Mouse (Mus musculus) neural tube, embryonic 11.5 days (tissue): ENCODE measurements at regions not wholly inside any gene's neighbourhood (a gene's known extent, or its start where the extent isn't known, plus 50 kb on each side); places are given as distances from the start of the nearest gene placed in this dataset.

Experiments
- ATAC-seq: fragments of 200-750 bp; cut with Nextera tagmentation; 2 replicates; pipeline ENCODE4 v1.8.0; 2017; ENCODE audit warnings: moderate number of reproducible peaks, mild to moderate bottlenecking, moderate TSS enrichment, moderate library complexity; ENCODE audit not compliant: insufficient read depth, low FRiP score, low TSS enrichment
- DNase-seq: peaks from one replicate; pipeline ENCODE4 v3.0.0-alpha.2; 2015; ENCODE audit warnings: low spot score
- H3K27ac ChIP-seq: fragments of 300-500 bp; sonication (generic); 2 replicates; pipeline ENCODE4 v1.5.1; 2014; ENCODE audit warnings: low read depth, mild to moderate bottlenecking, low read length
- H3K27me3 ChIP-seq: fragments of 300-500 bp; sonication (generic); 2 replicates; pipeline ENCODE4 v1.6.1; 2014; ENCODE audit warnings: mild to moderate bottlenecking, low read length, mixed read lengths; ENCODE audit not compliant: control insufficient read depth, insufficient read depth
- H3K36me3 ChIP-seq: fragments of 300-500 bp; sonication (generic); 2 replicates; pipeline ENCODE4 v1.6.1; 2014; ENCODE audit warnings: mild to moderate bottlenecking, low read length, moderate library complexity, mixed read lengths; ENCODE audit not compliant: control insufficient read depth, insufficient read depth
- H3K4me1 ChIP-seq: fragments of 300-500 bp; sonication (generic); 2 replicates; pipeline ENCODE4 v1.6.1; 2014; ENCODE audit warnings: low read length, mixed read lengths; ENCODE audit not compliant: control insufficient read depth, insufficient read depth
- H3K4me2 ChIP-seq: fragments of 300-500 bp; sonication (generic); 2 replicates; pipeline ENCODE4 v1.6.1; 2014; ENCODE audit warnings: low read depth, mild to moderate bottlenecking, moderate library complexity
- H3K4me3 ChIP-seq: fragments of 300-500 bp; sonication (generic); 2 replicates; pipeline ENCODE4 v1.5.1; 2014; ENCODE audit warnings: low read depth, low read length
- H3K9ac ChIP-seq: fragments of 300-500 bp; sonication (generic); 2 replicates; pipeline ENCODE4 v1.6.1; 2014; ENCODE audit warnings: mild to moderate bottlenecking, low read length
- H3K9me3 ChIP-seq: fragments of 300-500 bp; sonication (generic); 2 replicates; pipeline ENCODE4 v1.6.1; 2016; ENCODE audit warnings: low read length; ENCODE audit not compliant: control insufficient read depth
- WGBS: fragments of 180-500 bp; shearing (Covaris S2); extraction: QIAGEN DNeasy Blood & Tissue Kit; methylation state at CpG from one replicate; pipeline ENCODE4 v1.1.7; 2014; 5-methylcytosine and 5-hydroxymethylcytosine counted together

DNA sequence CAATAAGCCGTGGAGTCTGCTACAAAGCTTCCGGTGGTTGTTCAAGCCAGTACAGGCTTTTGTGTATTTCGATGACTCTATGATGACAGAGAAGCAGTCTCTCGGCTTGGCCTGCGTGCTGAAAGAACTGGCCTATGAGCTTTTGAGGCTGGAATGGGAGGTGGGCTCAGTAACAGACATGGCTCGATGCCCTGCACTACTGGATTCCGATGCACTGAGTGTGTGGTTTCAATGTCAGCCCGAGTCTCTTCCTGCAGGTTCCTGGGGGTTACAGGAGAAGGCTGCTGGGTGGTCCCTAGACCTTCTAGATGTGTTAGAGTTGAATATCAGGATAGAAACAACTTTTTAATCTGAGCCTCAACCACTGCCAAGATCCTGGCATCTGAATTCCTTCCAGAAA is 53.2 kb downstream of the Gm815 start:
- Histone ChIP-seq H3K27ac (no peak overlapping the region), H3K4me3 (no peak overlapping the region), H3K9ac (no peak overlapping the region), H3K36me3 (no peaks in the 10 kb centered on the region), H3K9me3 (no peaks in the 10 kb centered on the region), H3K27me3 (no peaks in the 10 kb centered on the region), H3K4me2 (no peak overlapping the region), H3K4me1 (no peaks in the 10 kb centered on the region)
- DNase-seq, result no peak
- 89% methylated on average over 8 of the region's 8 CpGs for WGBS
- no peak for ATAC-seq

GRCm38 (mm10) chr19:26944006-26944405 is 58.3 kb downstream of the Gm815 start:
- ATAC-seq, result no peak
- H3K4me1 ChIP-seq, result no peaks in the 10 kb centered on the region
- no peak overlapping the region for H3K4me2 ChIP-seq
- no peak overlapping the region for H3K4me3 ChIP-seq
- no peak for DNase-seq
- WGBS, result 91% methylated on average over 2 of the region's 2 CpGs
- no peak overlapping the region for H3K9ac ChIP-seq
- H3K9me3 ChIP-seq, result no peaks in the 10 kb centered on the region
- H3K36me3 ChIP-seq, result no peaks in the 10 kb centered on the region
- no peaks in the 10 kb centered on the region for H3K27me3 ChIP-seq
- H3K27ac ChIP-seq, result no peak overlapping the region

GRCm38 (mm10) chr19:26946562-26946961 is 60.9 kb downstream of the Gm815 start:
- Histone ChIP-seq H3K9me3 (no peaks in the 10 kb centered on the region), H3K4me3 (no peak overlapping the region), H3K27ac (no peak overlapping the region), H3K9ac (no peak overlapping the region), H3K27me3 (no peaks in the 10 kb centered on the region), H3K4me1 (no peaks in the 10 kb centered on the region), H3K4me2 (no peak overlapping the region), H3K36me3 (no peaks in the 10 kb centered on the region)
- DNase-seq (no peak), ATAC-seq (no peak)
- 74% methylated on average over 3 of the region's 3 CpGs for WGBS

GRCm38 (mm10) chr19:26948479-26948878 is 62.8 kb downstream of the Gm815 start:
- no peaks in the 10 kb centered on the region for H3K4me1 ChIP-seq
- no peaks in the 10 kb centered on the region for H3K9me3 ChIP-seq
- H3K9ac ChIP-seq, result no peak overlapping the region
- no peak overlapping the region for H3K27ac ChIP-seq
- 93% methylated on average over 2 of the region's 2 CpGs for WGBS
- no peaks in the 10 kb centered on the region for H3K36me3 ChIP-seq
- H3K27me3 ChIP-seq, result no peaks in the 10 kb centered on the region
- H3K4me3 ChIP-seq, result no peak overlapping the region
- H3K4me2 ChIP-seq, result no peak overlapping the region
- no peak for ATAC-seq
- no peak for DNase-seq

GRCm38 (mm10) chr19:26949153-26949552 is 63.5 kb downstream of the Gm815 start:
- ATAC-seq (no peak), DNase-seq (no peak)
- 94% methylated on average over 4 of the region's 4 CpGs for WGBS
- Histone ChIP-seq H3K9me3 (no peaks in the 10 kb centered on the region), H3K4me3 (no peak overlapping the region), H3K27ac (no peak overlapping the region), H3K4me2 (no peak overlapping the region), H3K4me1 (no peaks in the 10 kb centered on the region), H3K9ac (no peak overlapping the region), H3K36me3 (no peaks in the 10 kb centered on the region), H3K27me3 (no peaks in the 10 kb centered on the region)

GRCm38 (mm10) chr19:26953348-26953747 is 67.7 kb downstream of the Gm815 start:
- DNase-seq (no peak), ATAC-seq (no peak)
- Histone ChIP-seq H3K36me3 (no peaks in the 10 kb centered on the region), H3K9ac (no peak overlapping the region), H3K4me3 (no peak overlapping the region), H3K27me3 (no peaks in the 10 kb centered on the region), H3K4me2 (no peak overlapping the region), H3K9me3 (no peaks in the 10 kb centered on the region), H3K27ac (no peak overlapping the region), H3K4me1 (no peaks in the 10 kb centered on the region)
- 83% methylated on average over 8 of the region's 8 CpGs for WGBS

DNA sequence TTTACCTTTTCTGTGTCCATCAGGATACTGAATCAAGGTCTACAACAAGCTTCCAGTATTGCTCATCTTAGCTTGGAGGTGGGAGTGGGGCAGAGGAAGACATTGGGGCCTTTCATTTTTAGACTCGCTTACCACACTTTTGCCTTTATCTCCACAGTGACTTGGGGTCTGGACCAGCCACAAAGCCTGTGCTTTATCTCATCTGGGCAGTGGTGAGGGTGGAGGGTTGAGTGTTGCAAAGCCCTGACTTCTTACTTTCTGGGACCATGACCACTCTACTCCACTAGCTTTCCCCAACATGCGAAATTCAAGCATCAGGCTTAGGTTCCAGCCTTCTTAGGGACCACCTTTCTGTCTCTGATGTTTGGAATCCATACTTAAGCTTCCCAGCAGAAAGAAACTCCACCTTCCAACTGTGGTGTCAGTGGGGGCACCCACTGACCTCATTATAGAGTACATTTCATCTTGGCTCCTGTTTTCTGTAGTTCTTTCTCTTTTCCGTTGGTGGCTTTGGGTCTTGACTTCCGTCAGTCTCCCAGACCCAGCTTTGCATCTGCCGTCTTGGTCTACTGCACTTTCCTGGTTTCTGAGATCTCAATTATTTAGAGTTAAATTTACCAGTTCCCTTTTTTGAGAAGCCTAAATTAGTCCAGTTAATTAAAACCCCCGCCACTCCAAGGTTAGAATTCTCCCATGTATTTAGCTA is 80.5 kb downstream of the Gm815 start:
- H3K27ac ChIP-seq, result no peak overlapping the region
- no peak overlapping the region for H3K4me2 ChIP-seq
- 93% methylated on average over 6 of the region's 6 CpGs for WGBS
- no peak overlapping the region for H3K4me3 ChIP-seq
- no peaks in the 10 kb centered on the region for H3K9me3 ChIP-seq
- no peaks in the 10 kb centered on the region for H3K36me3 ChIP-seq
- no peak overlapping the region for H3K9ac ChIP-seq
- no peaks in the 10 kb centered on the region for H3K4me1 ChIP-seq
- ATAC-seq (no peak), DNase-seq (no peak)
- no peaks in the 10 kb centered on the region for H3K27me3 ChIP-seq

- H3K27me3 ChIP-seq, result no peaks in the 10 kb centered on the region
- no peak overlapping the region for H3K4me2 ChIP-seq
- peaks cover 7% of the 10 kb centered on the region for H3K4me1 ChIP-seq
- no peaks in the 10 kb centered on the region for H3K36me3 ChIP-seq
- 70% methylated on average over 1 of the region's 1 CpGs for WGBS
- DNase-seq (no peak), ATAC-seq (no peak)
- no peak overlapping the region for H3K9ac ChIP-seq
- no peaks in the 10 kb centered on the region for H3K9me3 ChIP-seq
- no peak overlapping the region for H3K27ac ChIP-seq
- no peak overlapping the region for H3K4me3 ChIP-seq
These were observed 87.4 kb downstream of the Gm815 start for GRCm38 (mm10) chr19:26973058-26973457.

GRCm38 (mm10) chr19:26973773-26974548 is 88.3 kb downstream of the Gm815 start:
- DNase-seq, result no peak
- Histone ChIP-seq H3K4me3 (no peak overlapping the region), H3K4me2 (no peak overlapping the region), H3K4me1 (peaks cover 11% of the 10 kb centered on the region), H3K27me3 (no peaks in the 10 kb centered on the region), H3K36me3 (no peaks in the 10 kb centered on the region), H3K27ac (no peak overlapping the region), H3K9me3 (no peaks in the 10 kb centered on the region), H3K9ac (no peak overlapping the region)
- no peak for ATAC-seq
- WGBS, result 89% methylated on average over 6 of the region's 6 CpGs
